Mouse (Mus musculus) limb, embryonic 13.5 days (tissue): ENCODE measurements around the gene Shld2. TPM values are rescaled to one million over a fixed set of nuclear protein-coding genes. Genes with fewer than 3 reads are reported as not detected.

Source experiments
- ATAC-seq: fragments of 200-750 bp; cut with Nextera tagmentation; 2 replicates; pipeline ENCODE4 v1.8.0; 2017; ENCODE audit warnings: low read depth, moderate number of reproducible peaks, moderate TSS enrichment; ENCODE audit not compliant: low FRiP score
- H3K27ac ChIP-seq: fragments of 300-500 bp; sonication (generic); 2 replicates; pipeline ENCODE4 v1.5.1; 2015; ENCODE audit warnings: inconsistent platforms, mild to moderate bottlenecking, moderate library complexity
- H3K27me3 ChIP-seq: fragments of 300-500 bp; sonication (generic); 2 replicates; pipeline ENCODE4 v1.6.1; 2015; ENCODE audit warnings: mild to moderate bottlenecking, inconsistent platforms
- H3K36me3 ChIP-seq: fragments of 300-500 bp; sonication (generic); 2 replicates; pipeline ENCODE4 v1.6.1; 2015; ENCODE audit warnings: inconsistent platforms, mild to moderate bottlenecking, moderate library complexity
- H3K4me1 ChIP-seq: fragments of 300-500 bp; sonication (generic); 2 replicates; pipeline ENCODE4 v1.6.1; 2015; ENCODE audit warnings: inconsistent platforms
- H3K4me2 ChIP-seq: fragments of 300-500 bp; sonication (generic); replicated peaks from 2 replicates; pipeline ENCODE4 v1.6.1; 2015; ENCODE audit warnings: inconsistent platforms, mild to moderate bottlenecking, moderate library complexity
- H3K4me3 ChIP-seq: fragments of 300-500 bp; sonication (generic); 2 replicates; pipeline ENCODE4 v1.5.1; 2015; ENCODE audit warnings: moderate library complexity, mild to moderate bottlenecking, inconsistent platforms
- H3K9ac ChIP-seq: fragments of 300-500 bp; sonication (generic); 2 replicates; pipeline ENCODE4 v1.6.1; 2015; ENCODE audit warnings: mild to moderate bottlenecking, inconsistent platforms
- H3K9me3 ChIP-seq: fragments of 300-500 bp; sonication (generic); 2 replicates; pipeline ENCODE4 v1.6.1; 2016; ENCODE audit warnings: inconsistent platforms
- WGBS: fragments of 180-500 bp; shearing (Covaris S2); methylation state at CpG from one replicate; pipeline ENCODE4 v1.1.7; 2015; 5-methylcytosine and 5-hydroxymethylcytosine counted together
- polyA plus RNA-seq: library from polyadenylated mRNA; unstranded; fragments of >200 nt; fragmentation: Nextera tagmentation; extraction: Ambion mirVana; gene quantifications from 2 replicates; pipeline ENCODE4 v1.2.1, GENCODE M21; 2015

Gene Shld2
- polyA plus RNA-seq, 1 experiment from 2014 or later: 14.4 TPM

- ATAC-seq: no peak
- 85% methylated on average over 10 of the region's 10 CpGs for WGBS
- no peaks in the 10 kb centered on the region for H3K27me3 ChIP-seq
- no peak overlapping the region for H3K4me2 ChIP-seq
- H3K9ac ChIP-seq: no peak overlapping the region
- no peaks in the 10 kb centered on the region for H3K36me3 ChIP-seq
- H3K27ac ChIP-seq: no peak overlapping the region
- H3K4me1 ChIP-seq: no peaks in the 10 kb centered on the region
- H3K4me3 ChIP-seq: no peak overlapping the region
- H3K9me3 ChIP-seq: no peaks in the 10 kb centered on the region
Observed at GRCm38 (mm10) chr14:34228830-34229506, 81.3 kb downstream of the Shld2 start.

DNA sequence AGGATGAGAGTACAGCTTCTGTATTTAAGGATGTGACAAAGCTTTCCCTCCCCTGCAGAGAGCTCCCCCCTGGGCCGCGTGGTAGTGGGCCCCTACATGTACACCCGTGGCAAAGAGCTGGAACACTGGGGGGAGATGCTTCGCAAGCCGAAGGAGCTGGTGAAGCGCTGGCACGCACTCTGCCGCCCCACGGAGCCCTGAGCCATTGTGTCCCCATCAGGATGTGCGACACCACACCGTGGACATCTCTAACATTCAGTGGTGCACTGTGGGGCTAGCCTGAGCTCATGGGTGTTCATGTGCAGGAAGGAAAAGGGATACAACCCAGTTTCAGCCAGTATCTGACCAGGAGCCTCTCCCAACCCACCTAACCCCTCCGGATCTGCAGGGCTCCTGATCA lies 82.3 kb downstream of the Shld2 start:
- H3K36me3 ChIP-seq: no peaks in the 10 kb centered on the region
- no peak overlapping the region for H3K4me3 ChIP-seq
- H3K27me3 ChIP-seq: no peaks in the 10 kb centered on the region
- H3K9me3 ChIP-seq: no peaks in the 10 kb centered on the region
- 89% methylated on average over 12 of the region's 12 CpGs for WGBS
- no peak overlapping the region for H3K4me2 ChIP-seq
- no peak overlapping the region for H3K27ac ChIP-seq
- H3K4me1 ChIP-seq: no peaks in the 10 kb centered on the region
- no peak for ATAC-seq
- no peak overlapping the region for H3K9ac ChIP-seq

- WGBS: 70% methylated on average over 4 of the region's 4 CpGs
- Histone ChIP-seq H3K4me3 (no peak overlapping the region), H3K27me3 (peaks cover 10% of the 10 kb centered on the region), H3K27ac (no peak overlapping the region), H3K4me1 (no peaks in the 10 kb centered on the region), H3K9me3 (no peaks in the 10 kb centered on the region), H3K4me2 (no peak overlapping the region), H3K36me3 (no peaks in the 10 kb centered on the region), H3K9ac (no peak overlapping the region)
- no peak for ATAC-seq
Observed at GRCm38 (mm10) chr14:34226566-34226965, 83.7 kb downstream of the Shld2 start.

DNA sequence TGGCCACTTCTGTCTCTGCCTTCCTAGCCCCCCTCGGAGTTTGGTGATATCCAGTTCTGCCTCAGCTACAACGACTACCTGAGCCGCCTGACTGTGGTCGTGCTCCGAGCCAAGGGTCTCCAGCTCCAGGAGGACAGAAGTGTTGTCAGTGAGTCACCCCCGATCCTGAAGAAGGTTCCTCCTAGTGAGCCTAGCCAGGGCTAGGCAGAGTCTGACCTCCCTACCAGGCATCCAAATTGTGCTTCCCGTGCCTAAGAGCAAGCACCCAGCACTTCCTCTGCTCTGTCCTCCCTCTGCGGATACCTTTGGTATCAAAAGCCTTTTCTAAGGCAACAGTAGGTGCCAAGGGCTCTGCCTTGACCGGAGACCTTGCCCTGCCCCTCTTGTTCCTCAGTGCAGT lies 84.3 kb downstream of the Shld2 start:
- no peaks in the 10 kb centered on the region for H3K36me3 ChIP-seq
- WGBS: 82% methylated on average over 9 of the region's 9 CpGs
- no peak overlapping the region for H3K4me2 ChIP-seq
- peaks cover 16% of the 10 kb centered on the region for H3K27me3 ChIP-seq
- no peaks in the 10 kb centered on the region for H3K9me3 ChIP-seq
- H3K27ac ChIP-seq: no peak overlapping the region
- no peak overlapping the region for H3K9ac ChIP-seq
- no peaks in the 10 kb centered on the region for H3K4me1 ChIP-seq
- no peak overlapping the region for H3K4me3 ChIP-seq
- no peak for ATAC-seq

GRCm38 (mm10) chr14:34223362-34223898 lies 86.9 kb downstream of the Shld2 start:
- Histone ChIP-seq H3K36me3 (no peaks in the 10 kb centered on the region), H3K9me3 (no peaks in the 10 kb centered on the region), H3K4me1 (peaks cover 6% of the 10 kb centered on the region), H3K27me3 (peaks cover 41% of the 10 kb centered on the region), H3K4me3 (no peak overlapping the region), H3K4me2 (no peak overlapping the region), H3K27ac (no peak overlapping the region), H3K9ac (no peak overlapping the region)
- ATAC-seq: no peak
- 66% methylated on average over 5 of the region's 5 CpGs for WGBS

- Histone ChIP-seq H3K36me3 (no peaks in the 10 kb centered on the region), H3K4me1 (peaks cover 6% of the 10 kb centered on the region), H3K9me3 (no peaks in the 10 kb centered on the region), H3K27ac (no peak overlapping the region), H3K27me3 (peaks cover 49% of the 10 kb centered on the region), H3K9ac (no peak overlapping the region), H3K4me3 (no peak overlapping the region), H3K4me2 (no peak overlapping the region)
- no peak for ATAC-seq
- WGBS: 68% methylated on average over 5 of the region's 5 CpGs
Observed at GRCm38 (mm10) chr14:34221416-34222077, 88.7 kb downstream of the Shld2 start.

- Histone ChIP-seq H3K4me1 (peaks cover 9% of the 10 kb centered on the region), H3K9me3 (no peaks in the 10 kb centered on the region), H3K27me3 (peaks cover 49% of the 10 kb centered on the region), H3K36me3 (no peaks in the 10 kb centered on the region), H3K4me3 (no peak overlapping the region), H3K9ac (no peak overlapping the region), H3K27ac (no peak overlapping the region), H3K4me2 (no peak overlapping the region; the same call in 1 of the 2 replicates)
- 71% methylated on average over 5 of the region's 5 CpGs for WGBS
- ATAC-seq: no peak
Observed at GRCm38 (mm10) chr14:34220426-34220825, 89.9 kb downstream of the Shld2 start.

GRCm38 (mm10) chr14:34219786-34220198 lies 90.5 kb downstream of the Shld2 start:
- under 1% methylated on average over 29 of the region's 29 CpGs for WGBS
- H3K9ac ChIP-seq: peak overlapping the region; percentile 59

DNA sequence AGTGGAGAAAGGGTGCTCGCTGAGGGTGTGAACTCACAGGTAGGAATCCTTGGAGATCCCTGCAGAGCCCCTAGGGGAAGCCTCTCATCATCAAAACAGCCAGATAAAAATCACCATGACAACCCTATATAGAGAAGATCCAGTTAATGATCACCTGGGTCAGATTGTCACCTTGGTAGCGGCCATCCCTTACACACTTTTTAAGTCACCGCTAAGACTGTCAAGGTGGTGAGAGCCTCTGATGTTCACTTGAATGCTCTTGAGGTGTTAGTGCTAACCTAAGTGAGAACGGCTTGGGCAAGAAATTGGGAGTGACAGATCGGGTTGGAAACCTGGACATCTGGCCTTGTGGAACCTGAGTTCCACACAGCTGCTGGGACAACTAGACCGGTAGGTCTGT lies 91.0 kb downstream of the Shld2 start, which contains the start of gene Syt15:
Gene Syt15, plus strand, starts transcription at position 301 of the 400 bp plus-strand sequence.
- WGBS: 48% methylated on average over 6 of the region's 6 CpGs
- H3K27me3 ChIP-seq: peaks cover 49% of the 10 kb centered on the region
- H3K4me2 ChIP-seq: peak within 1 kb of the TSS; percentile 72
- no peaks in the 10 kb centered on the region for H3K9me3 ChIP-seq
- H3K4me3 ChIP-seq: peak within 1 kb of the TSS; percentile 40
- H3K9ac ChIP-seq: peak within 1 kb of the TSS; percentile 59
- no peak for ATAC-seq
- peaks cover 9% of the 10 kb centered on the region for H3K4me1 ChIP-seq
- H3K36me3 ChIP-seq: no peaks in the 10 kb centered on the region
- H3K27ac ChIP-seq: no peak within 1 kb of the TSS

More at GRCm38 (mm10) chr14:34219786-34220198, 90.5 kb downstream of the Shld2 start:
- H3K36me3 ChIP-seq: no peaks in the 10 kb centered on the region
- H3K4me3 ChIP-seq: peak overlapping the region; percentile 40
- H3K9me3 ChIP-seq: no peaks in the 10 kb centered on the region
- peak overlapping the region; percentile 72 for H3K4me2 ChIP-seq
- peaks cover 49% of the 10 kb centered on the region for H3K27me3 ChIP-seq
- ATAC-seq: no peak
- H3K27ac ChIP-seq: no peak overlapping the region
- H3K4me1 ChIP-seq: peaks cover 9% of the 10 kb centered on the region

DNA sequence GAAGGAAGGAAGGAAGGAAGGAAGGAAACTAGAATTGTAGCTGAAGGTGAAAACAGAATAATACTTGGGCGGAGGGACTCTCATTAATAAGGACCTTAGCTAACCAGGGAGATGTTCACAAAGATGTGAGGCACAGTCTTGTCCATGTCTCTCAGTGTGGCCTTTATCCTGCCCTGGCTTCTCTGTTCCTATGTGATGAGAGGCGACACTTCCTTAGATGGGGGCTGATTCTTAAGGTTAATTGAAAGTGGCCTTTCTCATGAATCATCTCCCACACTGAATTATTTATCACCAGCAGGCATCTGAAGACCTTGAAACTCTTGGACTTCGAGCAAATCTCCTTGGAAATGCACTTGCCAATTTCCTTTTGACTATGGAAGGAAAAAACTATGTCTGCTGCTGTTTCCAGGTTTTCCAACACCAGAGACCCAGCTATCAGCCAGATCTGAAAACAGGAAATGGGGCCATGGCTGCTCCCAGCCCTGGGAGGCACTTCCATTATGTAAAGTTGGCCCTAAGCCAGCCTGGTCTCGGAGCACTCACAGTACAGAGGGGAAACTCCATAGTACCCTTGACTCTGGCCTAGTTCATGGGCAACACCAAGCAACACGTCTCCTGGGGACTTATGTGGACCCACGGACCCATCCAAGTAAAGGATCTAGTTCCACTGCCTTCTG lies 94.7 kb downstream of the Shld2 start:
- no peak overlapping the region for H3K4me3 ChIP-seq
- no peak overlapping the region for H3K9ac ChIP-seq
- H3K27ac ChIP-seq: no peak overlapping the region
- H3K27me3 ChIP-seq: peaks cover 29% of the 10 kb centered on the region
- H3K4me1 ChIP-seq: peaks cover 9% of the 10 kb centered on the region
- no peak for ATAC-seq
- WGBS: 61% methylated on average over 6 of the region's 6 CpGs
- H3K36me3 ChIP-seq: no peaks in the 10 kb centered on the region
- H3K4me2 ChIP-seq: no peak overlapping the region
- no peaks in the 10 kb centered on the region for H3K9me3 ChIP-seq

DNA sequence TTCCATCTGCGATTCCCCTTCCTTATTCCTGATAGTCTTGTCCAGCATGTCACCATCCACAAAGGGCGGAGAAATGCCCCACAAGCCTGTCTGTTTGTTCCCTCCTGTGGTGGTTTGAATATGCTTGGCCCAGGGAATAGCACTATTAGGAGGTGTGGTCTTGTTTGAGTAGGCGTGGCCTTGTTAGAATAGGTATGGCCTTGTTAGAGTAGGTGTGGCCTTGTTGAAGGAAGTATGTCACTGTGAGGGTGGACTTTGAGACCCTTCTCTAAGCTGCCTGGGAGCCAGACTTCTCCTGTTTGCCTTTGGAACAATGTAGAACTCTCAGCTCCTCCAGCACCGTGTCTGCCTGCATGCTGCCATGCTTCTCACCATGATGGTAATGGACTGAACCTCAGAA lies 100.4 kb downstream of the Shld2 start:
- WGBS: 91% methylated on average over 4 of the region's 4 CpGs
- Histone ChIP-seq H3K4me1 (no peaks in the 10 kb centered on the region), H3K4me2 (no peak overlapping the region), H3K27ac (no peak overlapping the region), H3K36me3 (no peaks in the 10 kb centered on the region), H3K9ac (no peak overlapping the region), H3K27me3 (no peaks in the 10 kb centered on the region), H3K4me3 (no peak overlapping the region), H3K9me3 (no peaks in the 10 kb centered on the region)
- no peak for ATAC-seq

- H3K9ac ChIP-seq: no peak overlapping the region
- no peaks in the 10 kb centered on the region for H3K4me1 ChIP-seq
- no peak for ATAC-seq
- no peak overlapping the region for H3K27ac ChIP-seq
- 62% methylated on average over 4 of the region's 4 CpGs for WGBS
- no peak overlapping the region for H3K4me3 ChIP-seq
- no peaks in the 10 kb centered on the region for H3K27me3 ChIP-seq
- H3K9me3 ChIP-seq: no peaks in the 10 kb centered on the region
- H3K4me2 ChIP-seq: no peak overlapping the region
- H3K36me3 ChIP-seq: no peaks in the 10 kb centered on the region
Observed at GRCm38 (mm10) chr14:34209080-34209479, 101.2 kb downstream of the Shld2 start.
